Mouse (Mus musculus) right cerebral cortex, adult 2 months (tissue): ENCODE data around the gene Gapdhs.
A peak's percentile ranks its signal among the peaks of the same experiment; 100 is the strongest.
"Not testable (repeated sequence)": the region's sequence is repeated elsewhere in the genome, so short reads cannot be mapped to it uniquely, and the experiment has no call there.

ENCODE experiments used
- DNase-seq, 2 experiments: peaks; one replicate each; pipeline ENCODE4 v3.0.0; 2021 to 2022; ENCODE audit warnings: low spot score in 2 of 2

Gene Gapdhs

DNA sequence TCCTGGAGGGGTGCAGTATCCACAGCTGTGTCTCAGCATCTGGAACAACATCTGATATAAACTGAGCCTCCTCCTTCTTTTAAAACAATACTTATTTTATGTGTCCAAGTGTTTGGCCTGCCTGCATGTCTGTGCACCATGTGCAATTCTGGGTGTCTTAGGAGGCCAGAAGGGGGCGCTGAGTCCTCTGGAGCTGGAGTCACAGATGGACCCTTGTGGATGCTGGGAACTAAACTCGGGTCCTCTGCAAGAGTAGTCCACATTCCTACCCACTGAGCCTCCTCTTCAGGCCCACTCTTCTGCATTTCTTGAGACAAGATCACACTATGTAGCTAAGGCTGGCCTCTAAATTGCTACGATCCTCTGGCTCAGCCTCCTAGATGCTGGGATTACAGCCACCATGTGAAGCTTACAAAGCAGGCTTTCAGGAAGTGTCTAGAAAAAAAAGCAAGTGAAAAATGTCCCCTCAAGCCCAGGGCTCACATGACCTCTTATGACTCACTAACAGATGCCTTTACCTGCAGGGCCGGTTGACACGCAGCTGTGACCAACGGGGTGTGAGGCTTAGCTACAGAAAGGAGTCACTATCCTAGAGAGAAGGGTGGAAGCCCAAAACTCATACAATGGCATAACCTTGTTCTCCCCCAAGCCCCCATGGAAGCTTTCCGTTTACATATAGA lies 4.2 kb upstream of the Gapdhs start:
- DNase-seq = no peak

- DNase-seq = no peak
Measured at GRCm38 (mm10) chr7:30744022-30744598, 629 bp upstream of the Gapdhs start.

GRCm38 (mm10) chr7:30742570-30742969 lies 911 bp downstream of the Gapdhs start:
- DNase-seq = not testable (repeated sequence)

GRCm38 (mm10) chr7:30736211-30736610 lies 7.3 kb downstream of the Gapdhs start:
- DNase-seq = no peak

DNA sequence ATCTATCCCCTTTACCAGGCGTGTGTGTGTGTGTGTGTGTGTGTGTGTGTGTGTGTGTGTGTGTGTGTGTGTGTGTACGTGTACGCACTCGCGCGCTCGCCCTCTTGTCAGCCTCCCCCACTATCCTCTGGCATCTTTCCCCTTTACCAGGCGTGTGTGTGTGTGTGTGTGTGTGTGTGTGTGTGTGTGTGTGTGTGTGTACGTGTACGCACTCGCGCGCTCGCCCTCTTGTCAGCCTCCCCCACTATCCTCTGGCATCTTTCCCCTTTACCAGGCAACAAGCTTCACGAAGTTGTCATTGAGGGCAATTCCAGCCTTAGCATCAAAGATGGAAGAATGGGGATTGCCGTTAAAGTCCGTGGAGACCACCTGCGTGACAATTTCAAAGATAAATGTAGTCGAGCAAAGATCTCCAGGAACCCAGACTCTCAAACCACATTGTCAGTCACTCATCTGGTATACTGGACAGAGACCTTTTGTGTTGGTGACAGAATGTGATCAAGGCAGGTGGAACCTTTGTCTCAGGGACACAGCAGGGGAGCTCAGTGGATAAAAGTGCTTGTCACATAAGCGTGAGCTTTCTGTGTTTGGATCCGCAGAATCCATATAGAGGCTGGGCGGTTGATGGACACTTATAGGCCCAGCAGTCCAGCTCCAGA lies 13.3 kb downstream of the Gapdhs start:
- peak; percentile 26 to 31 for DNase-seq

DNA sequence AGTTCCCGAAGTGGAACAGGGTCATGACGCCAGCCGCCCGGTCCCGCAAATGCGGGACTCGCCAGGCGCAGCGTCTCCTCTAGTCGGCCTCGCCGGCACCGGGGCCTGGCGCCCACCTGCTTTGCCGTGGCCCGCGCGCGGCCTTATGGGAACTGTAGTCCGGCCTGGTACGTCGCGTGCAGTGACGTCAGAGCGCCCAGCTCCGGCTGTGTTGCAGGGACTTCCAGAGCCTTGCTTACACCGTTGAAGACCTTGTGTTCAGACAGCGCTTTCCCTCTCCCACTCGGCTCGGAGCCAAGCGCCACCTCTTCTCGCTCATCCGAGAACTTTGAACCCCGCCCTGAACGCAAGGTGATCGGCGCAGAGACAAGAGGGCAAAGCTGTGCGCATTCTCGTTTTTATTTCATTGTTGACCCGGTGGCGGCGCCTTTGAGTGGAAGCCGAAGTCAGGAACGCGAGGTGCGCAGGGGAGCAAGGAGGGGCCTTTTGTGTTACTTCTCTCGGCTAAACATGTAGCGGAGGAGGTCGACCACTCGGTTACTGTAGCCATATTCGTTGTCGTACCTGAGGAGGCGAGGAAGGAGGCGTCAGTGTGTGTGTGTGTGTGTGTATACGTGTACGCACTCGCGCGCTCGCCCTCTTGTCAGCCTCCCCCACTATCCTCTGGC lies 14.0 kb downstream of the Gapdhs start, which contains the start of gene Tmem147:
Gene Tmem147, minus strand, starts transcription at position 145 of the 668 bp plus-strand sequence.
- DNase-seq = peak; percentile 96 to 99

GRCm38 (mm10) chr7:30728739-30729395 lies 14.6 kb downstream of the Gapdhs start:
- no peak for DNase-seq

- no peak for DNase-seq
Measured at GRCm38 (mm10) chr7:30728214-30728613, 15.3 kb downstream of the Gapdhs start.

DNA sequence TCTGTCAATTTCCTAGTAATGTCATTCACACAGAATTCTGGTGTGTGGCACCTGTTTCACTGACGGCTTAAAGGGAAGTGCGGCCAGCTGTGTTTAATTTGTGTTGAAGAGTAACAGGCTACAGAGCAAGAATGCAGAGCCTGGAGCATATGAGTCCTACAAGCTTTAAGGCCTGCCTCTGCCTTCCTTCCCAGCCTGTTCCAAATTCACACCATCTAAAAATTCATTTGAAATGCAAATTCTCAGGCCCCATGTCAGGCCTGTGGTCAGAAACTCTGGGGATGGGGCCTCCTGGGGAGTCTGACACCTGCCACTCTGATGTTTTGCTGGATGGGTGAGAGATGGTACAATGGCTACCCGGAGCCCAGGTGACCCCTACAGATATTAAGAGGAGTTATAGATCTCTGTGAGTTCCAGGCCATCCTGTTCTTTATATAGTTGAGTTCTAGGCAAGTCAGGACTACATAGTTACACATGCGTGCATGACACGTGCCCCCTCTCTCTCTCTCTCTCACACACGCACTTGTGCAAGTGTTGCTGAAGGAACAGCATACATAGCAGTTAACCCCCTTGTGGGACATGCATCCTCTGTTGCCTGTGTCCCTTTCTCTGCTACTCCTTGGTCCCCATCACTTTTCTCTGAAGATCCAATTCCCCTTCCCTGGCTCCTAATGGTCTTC lies 20.1 kb downstream of the Gapdhs start:
- no peak for DNase-seq

DNA sequence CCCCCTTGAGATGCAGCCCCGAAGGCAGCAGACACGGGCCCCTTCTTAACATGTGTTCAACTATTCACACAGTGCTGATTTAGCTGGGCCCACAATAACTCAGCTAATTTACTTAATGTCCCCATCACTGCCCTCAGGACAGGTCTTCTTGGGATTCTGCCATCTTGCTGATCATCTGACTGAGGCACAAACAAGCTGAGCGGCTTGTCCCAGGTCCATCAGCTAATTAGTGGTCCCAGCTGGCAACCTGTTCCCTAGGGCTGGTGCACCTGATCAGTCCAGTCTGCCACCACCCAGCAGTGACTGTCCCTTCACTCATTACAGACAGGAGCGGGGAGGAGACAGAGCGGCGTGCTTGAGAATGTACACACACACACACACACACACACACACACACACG lies 22.2 kb downstream of the Gapdhs start:
- DNase-seq = no peak

DNA sequence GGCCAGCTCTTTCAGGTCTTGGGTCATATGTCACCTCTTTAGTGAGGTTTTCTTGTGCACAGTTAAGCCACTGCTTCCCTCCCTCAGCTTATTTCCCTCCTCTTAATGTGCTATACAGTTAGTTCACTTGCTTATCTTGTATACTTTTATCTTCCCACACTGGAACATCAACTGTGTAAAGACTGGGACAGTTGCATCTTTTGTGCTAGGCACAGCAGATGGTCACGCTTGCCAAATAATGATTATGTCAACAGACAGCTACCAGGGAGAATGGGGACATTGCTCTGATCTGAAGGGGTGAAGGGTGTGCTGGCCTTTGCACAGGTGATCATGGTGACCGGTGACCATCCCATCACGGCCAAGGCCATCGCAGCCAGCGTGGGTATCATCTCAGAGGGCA lies 23.8 kb downstream of the Gapdhs start:
- DNase-seq = no peak

GRCm38 (mm10) chr7:30717716-30718046 lies 25.8 kb downstream of the Gapdhs start:
- no peak for DNase-seq

DNA sequence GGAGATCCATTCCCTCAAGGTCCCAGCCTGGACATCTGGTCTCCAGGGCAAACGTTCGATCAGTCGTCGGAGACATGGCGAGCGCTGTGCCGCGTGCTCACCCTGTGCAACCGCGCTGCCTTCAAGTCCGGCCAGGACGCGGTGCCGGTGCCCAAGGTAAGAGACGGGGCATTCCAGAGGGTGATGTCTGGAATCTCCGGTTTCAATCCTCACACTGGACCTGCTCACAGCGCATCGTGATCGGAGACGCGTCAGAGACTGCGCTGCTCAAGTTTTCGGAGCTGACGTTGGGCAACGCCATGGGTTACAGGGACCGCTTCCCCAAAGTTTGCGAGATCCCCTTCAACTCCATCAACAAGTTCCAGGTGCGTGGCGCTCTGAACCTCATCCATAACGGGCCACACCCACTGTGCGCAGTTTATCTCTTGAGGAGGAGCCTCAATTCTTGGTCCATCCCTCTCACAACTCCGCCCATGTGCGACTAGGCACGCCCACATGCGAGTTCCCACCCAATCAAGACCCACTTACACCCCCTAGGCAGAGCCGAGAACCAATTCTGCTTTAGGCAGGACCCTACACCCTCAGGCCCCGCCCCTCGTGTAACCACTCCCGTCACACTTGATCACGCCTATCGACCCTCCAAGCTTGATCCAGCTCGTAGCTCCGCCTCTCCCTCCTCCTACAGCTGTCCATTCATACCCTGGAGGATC lies 26.3 kb downstream of the Gapdhs start:
- peak; percentile 35 to 55 for DNase-seq

GRCm38 (mm10) chr7:30711942-30712341 lies 31.5 kb downstream of the Gapdhs start, which contains the start of gene Atp4a:
Atp4a (plus strand) TSS chr7:30712209.
- no peak for DNase-seq

- no peak for DNase-seq
Measured at GRCm38 (mm10) chr7:30707441-30707840, 36.0 kb downstream of the Gapdhs start.

DNA sequence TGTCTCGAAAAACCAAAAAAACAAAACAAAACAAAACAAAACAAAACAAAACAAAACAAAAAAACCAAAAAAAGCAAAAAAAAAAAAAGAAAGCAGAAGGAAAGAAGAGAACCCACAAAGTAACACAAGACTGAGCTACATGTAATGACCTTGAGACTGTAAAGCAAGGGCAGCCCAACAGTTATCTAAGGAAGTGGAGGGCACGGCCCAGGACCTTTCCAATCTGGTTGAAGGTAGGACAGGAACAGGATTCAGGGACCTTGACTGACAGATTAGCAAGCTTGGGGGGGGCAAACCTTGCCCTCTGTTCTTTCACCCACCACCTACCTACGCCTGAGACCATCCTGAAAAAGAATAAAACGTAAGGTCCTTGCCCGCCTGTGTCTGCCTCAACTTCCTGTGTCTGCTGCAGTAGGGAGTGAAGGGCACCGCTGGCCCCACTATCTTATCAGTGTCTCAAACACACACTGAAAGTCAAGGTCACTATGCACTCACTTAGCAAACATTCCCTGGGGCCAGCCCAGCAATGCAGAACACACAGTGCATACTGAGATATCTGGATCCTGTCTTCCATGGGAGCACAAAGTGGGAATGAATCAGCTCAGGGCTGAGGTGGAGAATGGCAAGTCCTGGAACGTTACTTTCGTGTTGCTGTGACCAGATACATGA lies 37.1 kb downstream of the Gapdhs start:
- no peak for DNase-seq

- no peak for DNase-seq
Measured at GRCm38 (mm10) chr7:30698589-30698988, 44.9 kb downstream of the Gapdhs start, which contains the start of gene 2200002J24Rik. 2200002J24Rik (plus strand) TSS chr7:30698926.

- DNase-seq = no peak
Measured at GRCm38 (mm10) chr7:30698101-30698500, 45.4 kb downstream of the Gapdhs start.

- DNase-seq = peak; percentile 11 to 18
Measured at GRCm38 (mm10) chr7:30688325-30688724, 55.2 kb downstream of the Gapdhs start.

DNA sequence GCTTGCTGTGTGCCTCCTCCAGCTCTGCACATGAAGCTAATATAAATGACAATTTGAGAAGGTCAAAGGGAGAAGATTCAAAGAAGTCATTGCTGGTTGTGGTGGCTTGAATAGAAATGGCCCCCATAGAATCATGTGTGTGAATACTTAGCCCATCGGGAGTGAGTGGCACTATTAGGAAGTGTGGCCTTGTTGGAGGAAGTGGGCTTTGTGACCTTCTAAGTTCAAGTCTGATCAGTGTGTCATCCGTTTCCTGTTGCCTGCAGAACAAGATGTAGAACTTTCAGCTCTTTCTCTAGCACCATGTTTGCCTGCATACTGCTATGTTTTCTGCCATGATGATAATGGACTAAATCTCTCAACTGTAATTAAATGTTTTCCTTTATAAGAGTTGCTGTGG lies 60.1 kb downstream of the Gapdhs start:
- no peak for DNase-seq
